Mouse (Mus musculus) embryonic facial prominence, embryonic 11.5 days (tissue): ENCODE measurements around the gene Gm11032. TPM values are rescaled to one million over a fixed set of nuclear protein-coding genes. Genes with fewer than 3 reads are reported as not detected.
"Not testable (repeated sequence)": the region's sequence is repeated elsewhere in the genome, so short reads cannot be mapped to it uniquely, and the experiment has no call there.

Source experiments
- ATAC-seq: fragments of 200-750 bp; cut with Nextera tagmentation; replicated peaks from 2 replicates; pipeline ENCODE4 v1.8.0; 2017; ENCODE audit warnings: low read depth; ENCODE audit not compliant: insufficient number of reproducible peaks, low FRiP score, low TSS enrichment
- DNase-seq: peaks from one replicate; pipeline ENCODE4 v3.0.0-alpha.2; 2015; ENCODE audit warnings: low spot score
- H3K27ac ChIP-seq: fragments of 300-500 bp; sonication (generic); replicated peaks from 2 replicates; pipeline ENCODE4 v1.5.1; 2014; ENCODE audit warnings: mild to moderate bottlenecking, low read depth, low read length, control low read depth
- H3K27me3 ChIP-seq: fragments of 300-500 bp; sonication (generic); 2 replicates; pipeline ENCODE4 v1.6.1; 2014; ENCODE audit warnings: mild to moderate bottlenecking, low read length, moderate library complexity, mixed read lengths; ENCODE audit not compliant: control insufficient read depth, insufficient read depth
- H3K36me3 ChIP-seq: fragments of 300-500 bp; sonication (generic); replicated peaks from 2 replicates; pipeline ENCODE4 v1.6.1; 2014; ENCODE audit warnings: low read depth, mild to moderate bottlenecking, low read length, moderate library complexity, mixed read lengths; ENCODE audit not compliant: control insufficient read depth, insufficient read depth
- H3K4me1 ChIP-seq: fragments of 300-500 bp; sonication (generic); 2 replicates; pipeline ENCODE4 v1.6.1; 2014; ENCODE audit warnings: low read length, mixed read lengths; ENCODE audit not compliant: control insufficient read depth, insufficient read depth
- H3K4me2 ChIP-seq: fragments of 300-500 bp; sonication (generic); 2 replicates; pipeline ENCODE4 v1.6.1; 2014; ENCODE audit warnings: low read depth, mild to moderate bottlenecking, control low read depth, low read length, moderate library complexity
- H3K4me3 ChIP-seq: fragments of 300-500 bp; sonication (generic); 2 replicates; pipeline ENCODE4 v1.5.1; 2014; ENCODE audit warnings: low read depth, low read length, control low read depth
- H3K9ac ChIP-seq: fragments of 300-500 bp; sonication (generic); replicated peaks from 2 replicates; pipeline ENCODE4 v1.6.1; 2014; ENCODE audit warnings: mild to moderate bottlenecking, control low read depth, low read length
- H3K9me3 ChIP-seq: fragments of 300-500 bp; sonication (generic); replicated peaks from 2 replicates; pipeline ENCODE4 v1.6.1; 2016; ENCODE audit warnings: mild to moderate bottlenecking, low read length, inconsistent platforms, mixed read lengths; ENCODE audit not compliant: control insufficient read depth
- WGBS: fragments of 180-500 bp; shearing (Covaris S2); extraction: QIAGEN DNeasy Blood & Tissue Kit; methylation state at CpG from one replicate; pipeline ENCODE4 v1.1.7; 2014; 5-methylcytosine and 5-hydroxymethylcytosine counted together
- polyA plus RNA-seq: library from polyadenylated mRNA; unstranded; fragments of >200 nt; fragmentation: Nextera tagmentation; extraction: Ambion mirVana; gene quantifications from 2 replicates; pipeline ENCODE4 v1.2.1, GENCODE M21; 2014

Gene Gm11032
- polyA plus RNA-seq, 1 experiment from 2014 or later = not detected

DNA sequence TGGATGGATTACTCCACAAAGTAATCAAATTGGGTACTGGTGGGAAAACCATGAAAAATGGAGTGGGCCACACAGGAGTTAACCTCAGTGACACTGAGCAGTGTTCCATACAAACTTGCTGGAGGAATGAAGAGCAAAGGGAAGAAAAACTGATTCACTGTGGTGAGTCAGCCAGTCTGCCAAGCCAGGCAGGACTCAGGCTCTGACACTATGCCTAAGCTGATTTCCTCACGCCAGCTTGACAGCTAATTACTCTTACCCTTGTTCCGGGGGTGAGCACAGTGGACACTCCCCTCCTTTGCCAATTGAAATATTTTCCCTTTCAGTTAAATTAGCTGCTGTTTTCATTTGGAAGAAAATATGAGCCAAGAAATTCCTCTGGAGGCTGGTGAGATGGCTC, 13.6 kb downstream of the Gm11032 start:
- DNase-seq = no peak
- no peaks in the 10 kb centered on the region for H3K36me3 ChIP-seq
- no peaks in the 10 kb centered on the region for H3K4me1 ChIP-seq
- no peak overlapping the region for H3K27ac ChIP-seq
- no peak for ATAC-seq
- no peak overlapping the region for H3K4me3 ChIP-seq
- no peak overlapping the region for H3K9ac ChIP-seq
- H3K9me3 ChIP-seq = no peaks in the 10 kb centered on the region
- 33% methylated on average over 2 of the region's 2 CpGs for WGBS
- H3K4me2 ChIP-seq = no peak overlapping the region
- H3K27me3 ChIP-seq = no peaks in the 10 kb centered on the region; the same call in 1 of the 2 replicates

DNA sequence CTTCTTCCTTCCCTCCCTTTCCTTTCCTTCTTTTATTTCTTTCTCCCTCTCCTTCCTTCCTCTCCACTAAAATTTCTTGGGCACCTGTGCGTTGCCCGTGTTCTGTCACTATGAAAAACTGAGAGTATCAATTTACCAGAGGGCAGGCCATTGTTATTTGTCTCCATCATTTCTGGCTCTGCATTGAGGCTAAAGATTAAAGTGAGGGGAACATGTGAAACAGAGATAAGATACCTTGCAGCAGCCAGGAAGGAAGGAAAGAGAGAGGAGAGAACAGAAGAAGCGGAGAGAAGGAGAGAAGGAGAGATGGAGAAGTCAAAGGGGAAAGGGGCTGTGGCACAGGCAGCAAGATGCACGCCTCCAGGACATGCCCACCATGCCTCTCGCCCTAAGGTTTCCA, 14.5 kb downstream of the Gm11032 start:
- Histone ChIP-seq H3K36me3 (no peaks in the 10 kb centered on the region), H3K27me3 (no peaks in the 10 kb centered on the region; the same call in 1 of the 2 replicates), H3K4me2 (no peak overlapping the region), H3K9me3 (no peaks in the 10 kb centered on the region), H3K4me1 (no peaks in the 10 kb centered on the region), H3K4me3 (no peak overlapping the region), H3K9ac (no peak overlapping the region), H3K27ac (no peak overlapping the region)
- ATAC-seq = no peak
- DNase-seq = no peak
- WGBS = 74% methylated on average over 5 of the region's 5 CpGs

DNA sequence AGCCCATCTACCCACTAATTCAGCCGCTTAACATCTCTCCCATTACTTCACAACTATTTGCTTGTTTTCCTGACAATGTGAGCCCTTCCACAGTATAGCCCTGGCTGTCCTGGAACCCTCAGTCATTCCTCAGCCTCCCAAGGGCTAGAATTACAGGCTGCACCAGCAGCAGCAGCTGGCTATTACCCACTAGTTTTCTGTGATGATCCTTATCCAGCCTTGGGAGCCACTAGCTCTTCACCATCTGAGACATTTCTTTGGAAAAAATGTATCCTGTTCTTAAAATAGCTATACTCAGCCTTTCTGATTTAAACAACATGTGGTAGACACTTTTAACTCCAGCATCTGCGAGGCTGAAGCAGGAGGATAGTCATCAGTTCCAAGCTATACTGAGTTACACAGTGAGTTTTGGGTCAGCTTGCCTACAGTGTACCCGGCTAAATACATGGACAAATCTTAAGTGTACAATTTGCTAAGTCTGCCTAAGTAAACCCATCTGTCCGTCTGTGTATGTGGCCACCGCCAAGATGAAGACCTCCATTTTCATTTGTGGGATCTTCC, 17.0 kb downstream of the Gm11032 start:
- H3K27me3 ChIP-seq = no peaks in the 10 kb centered on the region
- no peaks in the 10 kb centered on the region for H3K9me3 ChIP-seq
- 54% methylated on average over 5 of the region's 5 CpGs for WGBS
- H3K9ac ChIP-seq = no peak overlapping the region
- DNase-seq (no peak), ATAC-seq (no peak)
- no peak overlapping the region for H3K4me3 ChIP-seq
- no peaks in the 10 kb centered on the region for H3K4me1 ChIP-seq
- peak overlapping the region; percentile 54; the same call in 1 of the 2 replicates for H3K4me2 ChIP-seq
- no peaks in the 10 kb centered on the region for H3K36me3 ChIP-seq
- H3K27ac ChIP-seq = no peak overlapping the region

- no peak within 1 kb of the TSS; the same call in 1 of the 2 replicates for H3K27ac ChIP-seq
- no peaks in the 10 kb centered on the region for H3K4me1 ChIP-seq
- DNase-seq (peak; percentile 96), ATAC-seq (peak; percentile 89)
- peak within 1 kb of the TSS; percentile 80 for H3K9ac ChIP-seq
- H3K9me3 ChIP-seq = no peaks in the 10 kb centered on the region
- no peaks in the 10 kb centered on the region for H3K36me3 ChIP-seq
- H3K4me2 ChIP-seq = peak within 1 kb of the TSS; percentile 54
- no peaks in the 10 kb centered on the region for H3K27me3 ChIP-seq
- peak within 1 kb of the TSS; percentile 82 for H3K4me3 ChIP-seq
- WGBS = 1% methylated on average over 34 of the region's 35 CpGs
Observed at GRCm38 (mm10) chr11:4637534-4638234, 17.8 kb downstream of the Gm11032 start, which contains the start of gene Ascc2. Gene Ascc2, plus strand, starts transcription at chr11:4637747.

GRCm38 (mm10) chr11:4638261-4638660, 18.4 kb downstream of the Gm11032 start:
- Histone ChIP-seq H3K27me3 (no peaks in the 10 kb centered on the region), H3K4me2 (peak overlapping the region; percentile 54), H3K9ac (peak overlapping the region; percentile 80), H3K4me3 (peak overlapping the region; percentile 82), H3K27ac (no peak overlapping the region), H3K9me3 (no peaks in the 10 kb centered on the region), H3K4me1 (no peaks in the 10 kb centered on the region), H3K36me3 (no peaks in the 10 kb centered on the region)
- WGBS = 28% methylated on average over 7 of the region's 7 CpGs
- ATAC-seq (0 out of 2 replicates have a peak, but pooled peaks have one; percentile 42), DNase-seq (no peak)

DNA sequence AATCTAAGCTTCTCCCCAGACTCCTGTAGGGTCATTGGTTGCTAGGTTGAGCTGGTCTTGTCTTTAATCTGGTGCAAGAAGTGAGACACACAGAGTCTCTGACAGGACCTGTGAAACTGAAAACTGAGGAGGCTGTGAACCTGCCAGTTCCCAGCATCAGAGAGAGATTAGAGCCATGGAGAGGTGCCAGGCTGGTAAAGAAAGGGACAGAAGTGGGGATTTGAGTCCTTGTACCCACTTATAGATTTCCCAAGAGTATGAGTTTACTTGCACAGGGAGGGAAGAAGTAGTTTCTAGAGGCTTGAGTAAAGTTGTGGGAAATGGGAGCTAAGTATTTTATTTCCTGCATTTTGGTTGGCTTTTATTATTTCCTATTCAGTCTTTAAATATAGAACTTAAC, 21.3 kb downstream of the Gm11032 start:
- no peak for ATAC-seq
- H3K4me1 ChIP-seq = no peaks in the 10 kb centered on the region

GRCm38 (mm10) chr11:4643722-4644121, 23.9 kb downstream of the Gm11032 start:
- H3K27me3 ChIP-seq = no peaks in the 10 kb centered on the region
- no peak overlapping the region for H3K27ac ChIP-seq
- ATAC-seq (no peak), DNase-seq (no peak)
- peaks cover 2% of the 10 kb centered on the region; the same call in 1 of the 2 replicates for H3K36me3 ChIP-seq
- H3K4me1 ChIP-seq = no peaks in the 10 kb centered on the region
- H3K9me3 ChIP-seq = no peaks in the 10 kb centered on the region
- H3K9ac ChIP-seq = no peak overlapping the region
- no peak overlapping the region for H3K4me3 ChIP-seq
- no peak overlapping the region for H3K4me2 ChIP-seq
- WGBS = 63% methylated on average over 5 of the region's 5 CpGs

More for the DNA sequence above, 21.3 kb downstream of the Gm11032 start:
- no peak for DNase-seq
- Histone ChIP-seq H3K4me2 (no peak overlapping the region), H3K9me3 (no peaks in the 10 kb centered on the region), H3K4me3 (no peak overlapping the region), H3K27ac (no peak overlapping the region), H3K9ac (no peak overlapping the region), H3K27me3 (no peaks in the 10 kb centered on the region), H3K36me3 (no peaks in the 10 kb centered on the region)

DNA sequence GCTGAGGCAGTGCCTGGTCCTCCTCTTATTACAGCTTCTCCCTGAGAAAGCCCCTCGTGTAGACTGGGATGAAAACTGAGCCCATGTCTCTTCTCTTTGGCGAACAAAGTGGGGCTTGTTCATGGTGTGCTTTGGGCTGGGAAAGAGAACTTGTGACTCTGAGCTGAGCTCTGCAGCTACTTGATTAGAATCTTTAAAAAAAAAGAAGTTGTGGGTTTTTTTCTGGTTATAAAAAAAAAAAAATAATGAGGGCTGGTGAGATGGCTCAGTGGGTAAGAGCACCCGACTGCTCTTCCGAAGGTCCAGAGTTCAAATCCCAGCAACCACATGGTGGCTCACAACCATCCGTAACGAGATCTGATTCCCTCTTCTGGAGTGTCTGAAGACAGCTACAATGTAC, 25.3 kb downstream of the Gm11032 start:
- H3K9ac ChIP-seq, H3K27ac ChIP-seq, H3K36me3 ChIP-seq, H3K4me2 ChIP-seq, H3K4me1 ChIP-seq, DNase-seq, H3K27me3 ChIP-seq, H3K4me3 ChIP-seq, ATAC-seq, H3K9me3 ChIP-seq: not testable (repeated sequence)
- WGBS = 86% methylated on average over 4 of the region's 6 CpGs
